Mouse (Mus musculus) CD8-positive naive resting alpha-beta T cell, adult 57 days (primary cell): ENCODE results near the gene Sec61a2. TPM values are rescaled to one million over a fixed set of nuclear protein-coding genes. Genes with fewer than 3 reads are reported as not detected.

Experiments used
- total RNA-seq: library from RNA; stranded (reverse); gene quantifications from one replicate; pipeline ENCODE4 v1.2.4, GENCODE M21; 2023

The Sec61a2 gene
- total RNA-seq = 26.9 TPM

DNA sequence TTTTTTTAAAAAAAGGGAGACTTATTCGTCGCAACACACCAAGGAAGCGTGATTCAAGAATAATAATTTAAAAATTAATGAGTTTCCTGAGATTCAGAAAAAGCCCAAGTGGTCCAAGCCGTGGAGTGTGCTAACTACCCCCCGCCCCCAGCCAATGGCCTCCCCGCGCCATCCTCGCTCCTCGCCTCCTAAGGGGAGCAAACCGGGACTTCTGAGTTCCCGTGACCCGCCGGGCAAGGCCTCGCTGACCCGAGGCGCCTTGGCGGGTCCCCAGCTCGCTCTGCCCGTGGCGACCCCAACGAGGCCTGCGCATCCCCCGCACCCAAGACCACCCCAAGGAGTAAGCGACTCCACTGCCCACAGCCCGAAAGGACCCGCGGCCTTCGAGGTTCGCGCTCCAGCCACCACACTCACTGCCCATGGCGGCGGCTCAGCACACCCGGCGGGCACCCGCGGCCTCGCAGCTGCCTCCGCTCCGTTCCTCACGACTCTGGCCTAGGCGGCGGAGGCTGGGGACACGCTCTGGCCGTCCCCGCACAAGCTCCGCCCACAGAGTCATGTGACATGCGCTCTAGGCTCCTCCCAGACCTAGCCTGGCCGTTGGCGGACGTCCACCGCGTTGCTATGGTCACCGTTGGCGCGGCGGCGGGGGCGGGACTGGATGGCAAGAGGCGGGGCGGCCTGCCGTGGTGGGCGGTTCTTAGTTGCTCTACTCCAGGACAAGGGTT lies at the start of gene Sec61a2:
Gene Sec61a2, minus strand, starts transcription at position 590 of the 728 bp plus-strand sequence.

DNA sequence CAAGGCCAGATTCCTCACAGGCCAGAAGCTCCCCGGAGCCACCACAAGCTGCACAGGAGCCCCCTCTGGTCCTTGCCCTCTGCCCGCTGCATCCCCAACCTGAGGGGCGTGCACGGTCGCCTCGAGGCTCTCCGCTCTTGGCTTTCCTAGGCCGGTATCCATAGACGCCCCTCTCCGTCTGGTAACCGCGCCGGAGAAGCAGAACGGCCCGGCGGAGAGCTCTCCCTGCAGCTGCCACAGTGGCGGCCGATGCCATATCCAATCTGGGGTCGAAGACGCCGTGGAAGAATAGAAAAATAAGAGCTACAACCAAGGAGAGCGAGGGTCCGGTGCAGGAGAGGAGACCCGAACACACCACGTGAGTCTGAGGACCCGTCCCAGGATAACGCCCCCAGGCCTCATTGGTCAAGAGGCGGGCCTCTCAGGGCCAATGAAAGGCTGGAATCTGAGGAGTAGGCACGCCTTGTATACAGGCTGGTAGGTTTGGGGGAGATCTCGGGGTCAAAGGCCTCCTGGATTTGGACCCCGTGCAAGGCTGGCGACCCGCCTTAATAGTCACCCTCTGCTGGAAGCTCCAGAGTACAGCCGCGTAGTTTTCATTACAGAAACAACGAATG lies 47.3 kb upstream of the Sec61a2 start, which contains the start of gene Dhtkd1:
Gene Dhtkd1, minus strand, starts transcription at position 377 of the 617 bp plus-strand sequence.

DNA sequence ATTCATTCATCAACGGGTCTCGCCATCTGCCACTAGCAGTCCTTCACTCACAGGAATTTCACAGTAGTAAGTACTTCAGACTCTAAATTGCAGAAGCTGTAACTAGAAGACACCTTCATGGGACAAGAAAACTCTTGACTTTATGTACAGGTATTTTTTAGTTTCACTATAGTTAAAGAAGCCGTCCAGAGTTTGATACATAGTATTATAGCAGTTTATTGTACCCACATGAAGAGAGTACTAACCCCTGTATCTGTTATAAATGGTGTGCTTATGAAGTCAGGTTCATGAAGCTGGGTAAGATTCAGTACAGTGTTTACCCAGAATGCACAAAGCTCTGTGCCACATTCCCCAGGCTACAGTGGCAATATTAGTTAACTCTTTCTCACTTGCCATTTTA lies 32.4 kb downstream of the Sec61a2 start, which contains the start of gene Gm13199:
Gene Gm13199, minus strand, starts transcription at position 101 of the 400 bp plus-strand sequence.

DNA sequence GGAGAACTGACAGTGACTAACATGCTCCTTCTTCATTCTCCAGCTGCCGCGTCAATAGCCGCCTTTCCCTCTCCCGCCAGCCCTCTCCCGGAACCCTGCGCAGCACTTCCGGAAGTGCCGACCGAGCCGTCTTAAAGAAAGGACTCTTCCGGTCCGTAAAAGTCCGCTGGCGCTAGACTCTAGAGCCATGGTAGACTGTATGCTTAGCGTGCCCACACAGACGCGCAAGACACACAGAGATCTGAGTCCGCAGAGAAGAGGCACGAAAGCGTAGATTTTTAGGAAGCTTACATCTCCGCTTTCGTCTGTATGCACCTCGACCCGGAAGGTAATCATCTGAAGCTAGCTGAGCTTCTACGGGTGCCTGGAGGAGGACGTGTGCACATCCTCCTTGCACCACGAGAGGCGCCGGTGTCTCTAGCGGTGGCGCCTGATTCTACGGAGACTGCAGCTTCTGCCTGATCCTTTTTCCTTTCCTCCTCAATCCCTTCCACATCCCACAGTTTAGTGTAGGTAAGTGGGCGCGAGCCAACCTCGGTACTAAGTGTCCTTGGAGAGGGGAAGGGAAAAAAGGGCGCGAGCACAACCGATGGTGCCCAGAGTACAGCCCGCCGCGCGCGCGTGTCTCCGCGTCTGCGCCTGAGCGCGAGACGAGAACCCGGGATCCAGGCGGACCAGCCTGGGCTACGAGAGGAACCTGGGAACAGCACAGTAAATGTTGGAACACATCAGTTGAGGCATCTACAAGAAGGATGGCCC lies 50.2 kb downstream of the Sec61a2 start, which contains the start of the genes Nudt5 and Cdc123:
Gene Nudt5, plus strand, starts transcription at position 147 of the 759 bp plus-strand sequence.
Gene Cdc123, minus strand, starts transcription at position 292 of the 759 bp plus-strand sequence.

Other genes with a start within 250 kb of the Sec61a2 start
- 49.3 TPM for gene Camk1d, start 180.9 kb downstream of the Sec61a2 start, total RNA-seq
- gene Nudt5, start 50.4 kb downstream of the Sec61a2 start, total RNA-seq = 28.3 TPM
- gene Cdc123, start 50.3 kb downstream of the Sec61a2 start, total RNA-seq = 81.5 TPM
- not detected for gene Gm13199, start 32.5 kb downstream of the Sec61a2 start, total RNA-seq
- gene Dhtkd1, start 47.4 kb upstream of the Sec61a2 start, total RNA-seq = not detected
- 49.5 TPM for gene Upf2, start 56.0 kb upstream of the Sec61a2 start, total RNA-seq
- not detected for gene Proser2, start 234.8 kb upstream of the Sec61a2 start, total RNA-seq